Mouse (Mus musculus) bone marrow macrophage, adult 2 months (primary cell): ENCODE measurements around the gene Dcakd.

Experiments
- CTCF ChIP-seq: IDR thresholded peaks from 2 replicates; pipeline ENCODE4 v1.5.1; 2012; ENCODE audit warnings: low read depth, mild to moderate bottlenecking, low read length, moderate library complexity
- POLR2A ChIP-seq: IDR thresholded peaks from 2 replicates; pipeline ENCODE4 v1.6.1; 2012; ENCODE audit warnings: mild to moderate bottlenecking, low read depth, low read length, borderline replicate concordance

DNA sequence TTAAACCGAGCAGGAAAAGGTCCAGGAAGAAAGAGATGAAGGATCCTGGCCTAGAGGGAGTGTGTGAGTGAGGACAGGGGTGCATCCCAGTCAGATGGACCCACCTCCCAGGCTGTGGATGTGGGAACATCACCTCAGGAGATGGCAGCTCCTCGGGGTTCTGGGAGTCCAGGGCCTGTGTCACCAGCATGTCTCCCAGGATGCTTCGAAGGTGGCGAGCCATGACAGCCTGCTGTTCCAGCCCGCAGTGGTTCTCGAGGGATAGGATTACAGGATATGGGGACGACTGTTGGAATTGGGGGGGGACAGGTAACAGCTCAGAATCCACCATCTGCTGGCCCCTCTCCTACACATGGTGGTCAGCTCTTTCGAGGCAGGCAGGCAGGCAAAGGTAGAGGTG lies 48.4 kb upstream of the Dcakd start:
- TF ChIP-seq CTCF (no peak), POLR2A (no peak)
